Mouse (Mus musculus): Measurements from ENCODE around the gene Sema4d.

- TF ChIP-seq POLR2A (IDR thresholded peaks at IDR 0.05; ENCODE audit: borderline replicate concordance, control insufficient read depth, low read depth, low read length) (no peak), CTCF (IDR thresholded peaks at IDR 0.05; ENCODE audit: control insufficient read depth, insufficient read depth, low read length) (no peak)
Measured at GRCm38 (mm10) chr13:51756019-51756418, 37.5 kb downstream of the Sema4d start.
